Mouse (Mus musculus): ENCODE data around the gene Ucp3.
A peak's percentile ranks its signal among the peaks of the same experiment; 100 is the strongest.
"Not testable (repeated sequence)": the region's sequence is repeated elsewhere in the genome, so short reads cannot be mapped to it uniquely, and the experiment has no call there.

Ucp3 gene

DNA sequence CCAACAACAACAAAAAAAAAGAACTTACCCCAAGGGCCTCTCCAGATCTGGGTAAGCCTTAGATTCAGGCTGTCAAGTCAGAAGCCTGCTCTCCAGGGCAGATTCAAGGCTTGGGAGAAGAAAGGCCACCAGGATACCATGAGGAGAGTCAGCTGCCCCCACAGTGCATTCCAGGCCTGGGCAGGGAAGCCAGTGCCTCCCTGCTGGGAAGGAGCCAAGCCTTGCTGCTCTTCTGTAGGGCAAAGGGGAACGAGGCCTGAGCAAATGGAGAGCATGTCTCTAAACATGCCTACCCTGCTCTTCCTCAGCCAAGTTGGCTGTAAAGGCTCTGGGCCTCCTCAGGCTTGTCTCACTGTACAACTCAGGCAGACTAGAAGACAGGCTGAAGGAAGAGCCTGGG, 1.9 kb downstream of the Ucp3 start:
- DNase-seq, result peak; percentile 81

- DNase-seq, result no peak
Observed at GRCm38 (mm10) chr7:100479100-100479822, 6.5 kb downstream of the Ucp3 start.

DNA sequence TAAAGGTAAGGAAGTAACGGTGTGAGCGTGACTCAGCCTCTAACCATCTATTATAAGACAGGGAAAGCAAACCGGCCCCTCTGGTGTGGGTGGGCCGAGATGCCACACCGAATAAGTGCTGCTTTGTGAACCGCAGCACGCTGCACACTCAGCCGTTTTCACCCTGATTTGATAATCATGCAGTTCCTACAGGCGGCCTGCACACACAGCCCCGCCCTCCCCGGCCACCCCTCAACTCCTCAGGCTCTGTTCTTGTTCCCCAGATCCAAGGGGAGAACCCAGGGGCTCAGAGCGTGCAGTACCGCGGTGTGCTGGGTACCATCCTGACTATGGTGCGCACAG, 7.0 kb downstream of the Ucp3 start:
- DNase-seq, result no peak

DNA sequence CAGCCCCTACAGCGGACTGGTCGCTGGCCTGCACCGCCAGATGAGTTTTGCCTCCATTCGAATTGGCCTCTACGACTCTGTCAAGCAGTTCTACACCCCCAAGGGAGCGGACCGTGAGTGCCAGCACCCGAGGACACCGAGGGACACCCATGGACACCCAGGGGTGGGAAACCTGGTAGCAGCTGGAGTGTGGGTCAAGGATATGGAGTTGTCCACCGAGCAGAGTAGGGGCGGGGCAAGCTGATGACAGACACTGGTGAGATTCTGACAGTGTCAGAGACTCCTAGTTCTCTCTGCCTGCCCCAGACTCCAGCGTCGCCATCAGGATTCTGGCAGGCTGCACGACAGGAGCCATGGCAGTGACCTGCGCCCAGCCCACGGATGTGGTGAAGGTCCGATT, 7.4 kb downstream of the Ucp3 start:
- DNase-seq, result no peak

- not testable (repeated sequence) for DNase-seq
Observed at GRCm38 (mm10) chr7:100482046-100482445, 9.3 kb downstream of the Ucp3 start.

GRCm38 (mm10) chr7:100484493-100484892, 11.7 kb downstream of the Ucp3 start:
- no peak for DNase-seq

GRCm38 (mm10) chr7:100487301-100487700, 14.5 kb downstream of the Ucp3 start:
- DNase-seq, result no peak

DNA sequence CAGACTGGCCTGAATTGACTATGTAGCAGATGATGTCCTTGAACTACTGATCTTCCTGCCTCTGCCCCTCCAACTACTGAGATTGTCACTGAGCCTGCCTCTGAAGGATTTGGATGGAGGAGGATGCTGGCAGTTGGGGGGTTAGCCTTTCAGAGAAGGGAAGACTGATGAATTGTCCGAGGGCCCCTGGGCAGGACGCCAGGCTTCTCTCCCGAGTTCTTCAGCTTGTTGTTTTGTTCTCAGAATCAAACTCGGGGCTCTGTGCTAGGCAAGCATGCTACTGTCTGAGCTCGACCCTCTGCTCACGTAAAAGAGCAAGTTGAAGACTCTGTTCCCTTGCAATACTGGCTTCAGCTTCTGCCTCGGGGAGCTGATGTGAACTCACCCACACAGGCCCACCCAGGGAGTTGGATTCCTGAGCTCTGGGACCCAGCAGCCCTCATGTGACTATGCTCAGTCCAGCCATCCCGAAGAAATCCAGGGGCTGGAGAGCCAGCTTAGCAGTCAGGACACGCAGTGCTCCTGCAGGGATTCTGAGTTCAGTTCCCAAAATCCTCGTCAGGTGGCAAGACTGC, 15.8 kb downstream of the Ucp3 start:
- DNase-seq, result no peak

DNA sequence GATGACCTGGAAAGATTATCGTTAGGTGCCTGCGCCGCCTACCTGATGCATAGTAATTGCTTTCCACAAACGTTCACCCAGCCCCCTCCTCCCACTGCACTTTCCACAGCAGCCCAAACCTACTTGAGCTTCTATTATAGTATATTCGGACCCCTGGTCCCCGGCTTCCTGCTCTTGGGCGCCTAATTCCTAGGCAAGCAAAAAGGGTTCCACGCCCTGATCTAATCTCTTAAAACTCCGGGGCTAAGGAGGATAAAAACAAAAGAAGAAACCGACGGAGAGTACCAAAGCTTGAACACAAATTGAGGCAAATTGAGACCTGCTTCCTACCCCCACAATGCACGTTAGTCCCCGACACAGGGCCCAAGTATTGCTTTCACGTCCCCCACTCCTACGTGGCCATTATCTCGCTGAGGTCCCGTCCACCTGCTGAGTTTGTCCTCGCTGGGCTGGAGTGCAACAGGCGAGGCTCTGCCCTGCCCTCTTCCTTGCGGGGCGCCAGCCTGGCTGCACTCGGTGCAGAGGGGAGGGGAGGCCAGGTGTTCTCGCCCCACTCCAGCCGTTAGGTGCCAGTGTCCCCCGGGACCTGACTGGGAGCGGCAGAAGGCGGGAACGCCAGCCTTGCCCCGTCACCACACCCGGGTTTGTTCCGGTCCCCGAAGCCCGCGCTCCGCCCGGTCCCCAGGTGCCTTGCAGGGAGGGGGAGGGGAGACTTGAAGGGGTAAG, 19.8 kb downstream of the Ucp3 start:
- no peak for DNase-seq

GRCm38 (mm10) chr7:100493117-100493483, 20.3 kb downstream of the Ucp3 start, which contains the start of gene Ucp2:
TSS of gene Ucp2 (plus strand) at chr7:100493337.
- DNase-seq, result peak; percentile 92

- DNase-seq, result peak; percentile 58
Observed at GRCm38 (mm10) chr7:100493484-100494414, 21.0 kb downstream of the Ucp3 start.

DNA sequence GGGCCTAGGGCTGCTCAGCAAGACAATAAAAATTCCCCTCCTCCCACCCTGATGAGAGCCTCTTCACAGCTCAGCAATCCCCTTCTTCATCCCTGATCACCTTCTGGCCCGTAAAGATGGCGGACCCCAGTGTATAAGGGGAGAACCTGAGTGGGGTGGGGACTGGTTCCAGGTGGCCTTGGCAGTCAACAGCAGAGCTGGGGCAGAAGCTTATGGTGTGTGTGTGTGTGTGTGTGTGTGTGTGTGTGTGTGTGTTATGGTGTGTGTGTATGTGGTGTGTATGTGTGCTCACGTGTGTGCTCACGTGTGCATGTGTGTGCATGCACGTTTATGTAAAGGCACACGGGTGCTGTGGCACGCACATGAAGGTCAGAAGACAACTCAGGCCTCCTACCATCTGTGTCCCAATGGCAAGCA, 21.6 kb downstream of the Ucp3 start:
- no peak for DNase-seq

DNA sequence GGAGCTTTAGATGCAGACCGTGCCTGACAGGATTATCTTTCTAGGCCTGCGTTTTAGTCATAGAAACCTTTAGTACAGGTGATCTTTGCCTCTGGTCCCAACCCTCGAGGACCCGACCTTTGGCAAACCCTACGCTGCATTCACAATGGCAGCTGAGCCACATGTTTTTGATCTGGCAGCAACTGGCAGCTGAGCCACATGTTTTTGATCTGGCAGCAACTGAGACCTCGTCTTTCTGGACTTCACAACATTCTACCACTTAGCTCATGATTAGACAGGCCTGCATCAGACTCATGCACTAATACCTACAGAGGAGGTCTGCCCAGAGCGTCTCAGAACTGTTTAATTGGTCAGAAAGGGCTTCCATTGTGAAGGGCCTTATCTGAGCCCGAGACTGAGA, 22.3 kb downstream of the Ucp3 start:
- DNase-seq, result no peak

DNA sequence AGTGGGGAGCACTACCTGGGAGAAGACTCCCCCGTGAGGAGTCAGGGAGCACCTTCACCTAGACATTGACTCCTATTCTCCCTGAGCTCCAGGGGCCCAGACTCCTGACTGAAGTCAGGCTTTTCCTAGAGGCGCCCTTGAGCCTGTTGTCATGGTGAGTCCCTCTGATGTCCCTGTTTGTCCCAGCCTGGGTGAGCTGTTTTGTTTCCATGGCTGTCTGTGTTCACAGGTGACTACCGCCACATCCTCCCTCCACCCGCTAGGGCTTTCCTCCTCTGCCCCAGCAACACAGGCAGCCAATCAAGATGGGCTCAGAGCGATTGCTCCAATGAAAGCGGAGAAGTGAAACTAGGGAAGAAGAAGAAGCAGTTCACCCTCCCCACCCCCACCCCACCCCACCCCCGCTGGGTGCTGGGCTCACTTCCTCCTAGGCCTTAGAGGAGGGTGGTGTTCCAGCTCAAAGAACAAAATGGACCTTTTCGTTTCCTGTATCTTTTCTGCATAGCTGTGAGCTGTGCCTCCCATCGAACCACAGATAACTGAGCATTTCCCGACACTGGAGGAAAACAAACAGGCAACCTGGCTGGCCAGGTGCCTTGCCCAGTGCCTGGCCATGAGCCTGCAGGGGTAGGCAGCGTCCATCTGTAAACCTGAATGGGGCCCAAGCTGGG, 22.9 kb downstream of the Ucp3 start:
- peak; percentile 76 for DNase-seq

- no peak for DNase-seq
Observed at GRCm38 (mm10) chr7:100496371-100496770, 23.6 kb downstream of the Ucp3 start.

- DNase-seq, result no peak
Observed at GRCm38 (mm10) chr7:100496791-100497190, 24.0 kb downstream of the Ucp3 start.

GRCm38 (mm10) chr7:100497402-100497801, 24.6 kb downstream of the Ucp3 start:
- DNase-seq, result no peak

DNA sequence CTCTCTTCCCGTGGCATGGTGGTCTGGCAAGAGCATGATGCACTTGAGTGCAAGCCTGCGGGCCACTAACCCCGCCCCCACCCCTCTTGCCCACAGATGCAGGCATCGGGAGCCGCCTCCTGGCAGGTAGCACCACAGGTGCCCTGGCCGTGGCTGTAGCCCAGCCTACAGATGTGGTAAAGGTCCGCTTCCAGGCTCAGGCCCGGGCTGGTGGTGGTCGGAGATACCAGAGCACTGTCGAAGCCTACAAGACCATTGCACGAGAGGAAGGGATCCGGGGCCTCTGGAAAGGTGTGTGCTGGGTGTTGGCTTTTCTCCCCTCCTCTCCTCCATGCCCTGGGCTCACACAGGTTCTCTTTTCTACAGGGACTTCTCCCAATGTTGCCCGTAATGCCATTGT, 25.2 kb downstream of the Ucp3 start:
- DNase-seq, result no peak

DNA sequence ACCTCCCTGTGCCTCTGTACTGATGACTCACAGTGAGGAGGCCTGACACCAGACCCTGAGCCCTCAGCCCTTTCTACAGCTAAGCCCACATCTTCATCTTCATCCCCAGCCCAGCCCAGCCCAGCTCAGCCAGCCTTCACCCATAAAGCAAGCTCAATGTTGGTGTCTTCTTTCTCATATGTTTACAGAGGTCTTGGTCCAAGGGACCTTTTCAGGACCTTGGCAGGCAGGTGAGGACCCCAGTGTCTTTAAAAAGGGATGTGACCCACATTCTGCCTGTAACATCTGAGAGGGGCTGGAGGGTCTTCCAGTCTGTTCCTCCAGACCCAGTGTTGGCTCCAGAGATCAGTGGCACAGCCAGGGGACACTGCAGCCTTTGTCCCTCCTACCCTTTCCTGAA, 26.7 kb downstream of the Ucp3 start:
- no peak for DNase-seq

GRCm38 (mm10) chr7:100500276-100500977, 27.6 kb downstream of the Ucp3 start:
- no peak for DNase-seq

DNA sequence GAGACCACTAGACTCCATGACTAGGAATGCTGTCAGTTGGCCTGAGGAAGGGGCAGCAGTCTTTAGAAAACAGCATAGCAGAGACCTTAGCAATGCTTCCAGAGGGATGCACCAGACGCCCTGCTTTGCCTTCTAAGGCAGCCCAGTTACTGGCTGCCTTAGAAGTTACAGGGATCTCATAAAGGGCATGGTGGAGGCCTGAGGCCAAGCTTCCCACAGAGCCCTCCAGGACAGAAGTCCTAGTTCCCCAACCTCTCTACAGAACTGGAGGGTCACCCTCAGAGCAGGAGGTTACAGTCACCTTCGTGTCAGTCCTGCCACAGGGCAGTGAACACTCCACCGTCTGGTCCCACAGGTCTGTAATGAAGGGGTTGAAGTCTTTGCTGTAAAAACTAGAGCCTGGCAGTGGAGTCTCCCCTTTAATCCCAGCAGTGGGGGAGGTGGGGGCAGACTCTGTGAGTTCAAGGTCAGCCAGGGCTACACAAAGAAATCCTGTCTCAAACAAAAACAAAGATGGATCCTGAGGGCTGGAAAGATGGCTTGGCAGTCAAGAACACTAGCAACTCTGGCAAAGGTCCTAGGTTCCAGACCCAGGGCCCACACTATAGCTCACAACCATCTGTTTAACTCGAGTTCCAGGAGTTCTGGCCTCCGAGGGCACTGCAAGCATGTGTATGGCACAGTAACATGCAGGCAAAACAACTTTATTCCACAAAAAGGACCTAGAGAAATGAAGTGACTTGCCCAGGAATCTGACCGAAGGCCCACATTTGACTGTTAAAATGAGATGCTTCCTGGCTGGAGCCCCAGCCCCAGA, 28.4 kb downstream of the Ucp3 start:
- no peak for DNase-seq
